Mouse (Mus musculus): Measurements from ENCODE around the gene Ireb2. TPM values are rescaled to one million over a fixed set of nuclear protein-coding genes. Genes with fewer than 3 reads are reported as not detected.
"Not testable (repeated sequence)": the region's sequence is repeated elsewhere in the genome, so short reads cannot be mapped to it uniquely, and the experiment has no call there.

Gene Ireb2
- 10 to 100 TPM; 30.1 to 30.5 TPM for total RNA-seq (2021)

DNA sequence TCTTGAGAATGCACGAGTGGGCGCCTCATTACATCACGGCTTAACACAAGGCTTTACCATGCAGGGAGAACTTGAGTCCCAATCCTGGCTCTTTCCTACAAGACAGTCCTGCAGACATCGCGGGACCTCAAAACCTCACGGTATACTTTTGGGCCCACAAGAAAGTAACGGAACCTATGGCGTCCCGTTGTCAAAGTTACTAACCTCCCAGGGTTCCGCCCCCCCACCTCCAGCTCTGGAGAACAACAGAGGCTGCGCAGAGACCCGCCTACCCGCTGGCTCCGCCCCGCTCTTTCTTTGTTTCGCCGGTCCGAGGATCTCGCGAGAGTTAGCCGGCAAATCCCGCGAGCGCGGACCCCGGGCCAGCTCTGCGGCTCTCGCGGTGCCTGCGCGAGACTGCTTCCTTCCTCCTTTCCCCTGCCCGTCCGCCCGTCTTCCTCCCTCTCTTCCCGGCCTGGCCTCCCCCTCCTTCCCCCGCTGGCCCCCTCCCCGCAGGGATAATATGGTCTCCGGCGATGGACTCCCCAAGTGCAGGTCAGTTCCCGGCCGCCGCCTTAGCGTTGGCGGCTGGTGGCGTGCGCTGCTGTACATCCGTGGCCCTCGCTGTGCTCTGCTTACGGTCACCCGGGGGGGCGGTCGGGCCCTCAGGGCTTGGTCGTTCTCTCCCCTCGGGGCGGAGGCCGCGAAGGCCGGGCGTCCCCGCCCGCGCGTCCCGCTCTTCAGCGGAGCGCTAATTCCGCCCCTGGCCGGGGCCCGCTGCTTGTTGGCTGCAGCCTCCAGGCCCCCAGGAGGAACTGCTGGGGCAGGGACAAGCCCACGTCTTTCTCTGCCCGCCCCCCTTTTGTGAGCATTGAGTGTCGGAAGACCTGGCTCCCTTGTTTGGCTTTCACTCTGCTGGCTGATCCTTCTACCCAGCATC lies at the start of gene Ireb2:
Gene Ireb2 (plus strand): TSS at position 427 of the 919 bp plus-strand sequence.
- DNase-seq: peak; percentile 100
- intact Hi-C loops (cut with DNase I): loop anchor here (2.0 kb wide), 2 partner anchors 89 to 131 kb away; no protein-coding TSS in a partner anchor

DNA sequence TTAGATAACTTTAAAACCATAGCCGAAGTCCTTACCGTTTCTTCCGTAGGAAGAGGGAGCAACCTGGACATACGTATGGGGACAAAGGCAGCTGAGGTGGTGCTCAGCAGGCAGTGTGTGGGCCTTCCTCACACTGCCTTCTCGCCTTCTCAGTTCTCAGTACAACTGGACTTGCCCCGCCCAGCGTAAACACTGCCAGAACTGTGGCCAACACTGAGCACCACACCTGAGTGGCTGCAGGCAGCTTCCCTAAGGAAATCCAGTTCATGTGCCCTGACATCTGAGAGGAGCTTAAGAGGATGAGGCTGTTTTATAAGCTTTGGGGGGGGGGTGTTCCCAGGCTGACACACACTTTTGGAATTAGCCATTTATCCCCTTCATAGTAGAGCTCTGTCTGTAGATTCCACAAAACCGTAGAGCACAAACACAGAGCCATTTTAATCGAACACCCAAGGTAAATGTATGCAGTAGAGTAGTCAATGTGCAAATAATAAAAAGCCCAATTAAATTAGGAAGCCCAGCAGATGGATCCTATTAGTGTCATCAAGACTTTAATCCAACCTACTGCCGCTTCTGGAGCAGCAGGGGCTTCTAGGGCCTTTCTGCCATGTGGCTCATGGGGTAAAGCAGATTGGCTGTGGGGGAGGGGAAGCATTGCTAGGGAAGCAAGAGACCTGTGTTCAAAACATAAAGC lies 46.9 kb upstream of the Ireb2 start:
- DNase-seq: no peak
- intact Hi-C loops (cut with DNase I): no loop called here

DNA sequence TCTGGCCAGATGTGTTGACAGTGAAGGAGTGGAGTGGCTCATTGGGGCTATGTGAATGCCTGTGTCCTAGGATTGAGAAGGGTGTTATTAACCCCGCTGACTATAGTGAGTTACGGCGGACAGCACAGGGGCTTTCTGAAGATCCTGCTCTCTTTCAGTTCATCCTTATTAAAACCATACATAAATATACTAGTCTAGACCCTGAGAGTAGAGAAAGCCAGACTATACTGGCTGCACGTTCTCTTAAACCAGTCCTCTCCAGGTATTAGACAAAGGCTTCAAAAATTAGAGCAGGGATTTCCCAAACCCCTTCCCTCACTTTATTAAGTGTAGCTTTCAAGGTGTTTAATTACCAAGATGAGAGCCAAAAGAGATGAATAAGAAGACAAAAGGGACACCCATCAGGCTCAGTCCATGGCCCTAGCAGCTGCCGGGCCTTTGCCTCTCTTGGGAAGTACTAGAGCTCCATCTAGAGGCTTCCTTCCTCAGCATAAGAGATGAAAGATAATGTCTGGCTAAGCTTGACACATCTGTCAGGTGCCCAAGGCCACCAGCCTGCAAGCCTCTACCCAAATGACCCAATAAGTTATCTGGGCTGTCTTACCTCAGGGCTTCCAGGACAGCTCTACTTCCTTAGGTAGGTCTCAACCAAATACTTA lies 42.0 kb upstream of the Ireb2 start:
- peak in 1 of 2 experiments; percentile 14 for DNase-seq
- intact Hi-C loops (cut with DNase I): loop anchor here (2.0 to 5.0 kb wide), 2 partner anchors 83 to 209 kb away; no protein-coding TSS in a partner anchor

DNA sequence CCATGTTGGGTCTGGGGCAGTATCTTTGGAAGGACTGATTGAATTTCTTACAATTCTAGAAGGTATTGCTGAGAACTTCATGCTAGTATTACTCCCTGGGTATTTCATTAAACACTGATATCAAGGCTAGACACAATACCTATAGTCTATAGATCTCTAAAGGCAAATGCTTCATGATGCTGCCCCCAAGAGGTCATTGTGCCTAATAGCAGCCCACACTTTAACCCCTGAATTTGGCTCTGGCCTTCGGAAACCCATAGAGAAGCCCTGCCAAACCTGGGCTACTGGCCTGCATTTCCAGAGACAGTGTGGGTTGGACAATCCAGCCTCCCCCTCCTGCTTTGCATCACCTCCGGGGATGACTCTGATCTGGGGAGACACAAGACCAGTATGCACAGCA lies 33.8 kb upstream of the Ireb2 start:
- intact Hi-C loops (cut with DNase I): loop anchor here (1.0 kb wide), 1 partner anchor 281 kb away; no protein-coding TSS in a partner anchor
- DNase-seq: no peak

DNA sequence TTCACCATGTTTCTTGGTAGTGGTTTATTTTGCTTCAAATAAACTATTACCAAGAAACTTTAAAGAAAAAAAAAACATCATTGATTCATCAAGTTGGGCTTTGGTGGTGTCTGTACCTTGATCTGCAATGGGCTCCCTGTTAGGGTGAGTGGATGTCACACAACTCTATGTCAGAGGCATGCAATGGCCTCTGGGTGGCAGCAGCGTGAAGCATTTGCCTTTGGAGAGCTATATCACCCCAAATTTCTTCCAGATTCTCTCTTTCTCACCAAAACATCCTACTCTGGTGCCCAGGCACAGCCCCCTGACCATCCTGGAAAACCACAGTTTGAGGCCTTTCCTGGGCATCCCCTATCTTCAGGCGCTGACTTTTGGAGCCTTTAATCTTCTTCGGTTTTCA lies 33.0 kb upstream of the Ireb2 start:
- DNase-seq: peak in 1 of 2 experiments; percentile 31
- intact Hi-C loops (cut with DNase I): loop anchor here (1.0 kb wide), 1 partner anchor 280 kb away; no protein-coding TSS in a partner anchor

DNA sequence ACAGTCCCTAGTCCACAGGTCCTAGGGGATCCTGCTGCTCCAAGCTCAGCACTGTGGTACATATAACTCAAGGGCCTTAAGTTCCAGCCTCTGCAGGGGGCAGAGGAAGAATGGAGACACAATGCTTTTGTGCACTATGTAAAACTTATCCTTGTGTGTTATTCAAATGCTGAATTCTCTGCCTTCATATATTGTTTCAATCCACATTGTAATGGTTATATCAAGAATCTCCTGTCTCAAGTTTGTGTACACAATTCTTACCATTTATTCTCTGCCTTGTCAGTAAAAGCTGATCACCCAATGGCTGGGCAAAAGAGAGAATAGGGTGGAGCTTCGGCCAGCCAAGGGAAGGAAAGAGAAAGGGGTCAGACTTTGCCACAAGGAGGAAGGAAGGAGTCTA lies 29.8 kb upstream of the Ireb2 start:
- intact Hi-C loops (cut with DNase I): no loop called here
- no peak for DNase-seq

DNA sequence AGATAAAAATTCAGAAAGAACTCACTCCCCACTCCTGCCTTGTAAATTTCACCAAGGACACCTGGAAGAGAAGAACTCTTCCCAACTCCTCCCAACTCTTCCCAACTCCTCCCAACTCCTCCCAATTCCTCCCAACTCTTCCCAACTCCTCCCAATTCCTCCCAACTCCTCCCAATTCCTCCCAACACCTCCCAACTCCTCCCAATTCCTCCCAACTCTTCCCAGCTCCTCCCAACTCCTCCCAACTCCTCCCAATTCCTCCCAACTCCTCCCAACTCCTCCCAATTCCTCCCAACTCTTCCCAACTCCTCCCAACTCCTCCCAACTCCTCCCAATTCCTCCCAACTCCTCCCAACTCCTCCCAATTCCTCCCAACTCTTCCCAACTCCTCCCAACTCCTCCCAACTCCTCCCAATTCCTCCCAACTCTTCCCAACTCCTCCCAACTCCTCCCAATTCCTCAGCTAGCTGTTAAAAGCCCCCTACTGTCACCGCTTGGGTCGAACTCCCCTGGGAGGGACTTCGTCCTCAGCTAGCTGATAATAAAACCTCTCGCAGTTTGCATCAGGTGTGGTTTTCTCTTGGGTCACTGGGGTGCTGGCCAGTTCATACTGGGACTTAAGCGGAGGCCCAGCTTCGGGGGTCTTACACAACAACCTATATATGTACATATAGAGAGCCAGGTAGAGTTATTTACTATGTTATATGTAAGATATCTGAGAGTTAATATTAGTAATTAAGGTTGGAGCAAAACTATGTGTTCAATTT lies 27.5 kb upstream of the Ireb2 start:
- intact Hi-C loops (cut with DNase I): not testable (repeated sequence)

DNA sequence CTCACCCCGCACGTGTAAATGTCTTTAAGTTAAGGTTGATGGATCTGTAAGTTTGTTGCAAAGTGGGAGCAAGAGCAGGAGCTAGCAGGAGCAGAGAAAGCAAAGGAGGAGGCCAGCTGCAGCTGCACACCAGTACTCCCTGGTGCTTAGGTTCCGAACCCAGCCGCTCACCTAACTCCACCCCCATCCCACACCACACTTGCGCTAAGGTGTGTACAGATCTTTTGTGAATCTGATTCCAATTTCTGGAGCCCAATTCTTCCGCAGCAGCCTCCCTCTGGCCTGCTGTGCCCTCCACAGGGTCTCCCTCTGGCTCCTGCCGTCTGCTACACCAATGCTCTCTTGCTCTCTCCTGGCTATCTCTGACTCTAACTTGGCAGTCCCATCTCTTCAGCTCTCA lies 25.8 kb upstream of the Ireb2 start:
- intact Hi-C loops (cut with DNase I): no loop called here
- DNase-seq: no peak

More for the DNA sequence above, 27.5 kb upstream of the Ireb2 start:
- DNase-seq: not testable (repeated sequence)

DNA sequence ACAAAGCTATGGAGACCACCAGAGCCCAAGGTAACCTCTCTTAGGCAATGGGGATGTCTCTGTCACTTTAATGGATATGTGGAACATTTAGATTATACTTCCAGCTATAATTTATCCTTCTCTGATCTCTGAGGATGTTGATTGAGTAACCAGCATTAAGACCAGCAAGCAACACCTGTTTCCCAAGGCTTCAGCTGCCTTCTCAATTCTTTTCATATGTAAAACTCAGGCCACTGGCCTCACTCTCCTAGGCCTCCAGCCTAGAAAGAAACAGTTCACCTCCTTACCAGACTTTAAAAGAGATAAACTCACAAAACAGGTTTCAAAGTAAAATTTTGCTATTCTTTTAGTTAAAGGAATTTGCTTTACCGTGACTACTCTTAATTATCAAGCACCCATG lies 23.4 kb upstream of the Ireb2 start:
- no peak for DNase-seq
- intact Hi-C loops (cut with DNase I): no loop called here

DNA sequence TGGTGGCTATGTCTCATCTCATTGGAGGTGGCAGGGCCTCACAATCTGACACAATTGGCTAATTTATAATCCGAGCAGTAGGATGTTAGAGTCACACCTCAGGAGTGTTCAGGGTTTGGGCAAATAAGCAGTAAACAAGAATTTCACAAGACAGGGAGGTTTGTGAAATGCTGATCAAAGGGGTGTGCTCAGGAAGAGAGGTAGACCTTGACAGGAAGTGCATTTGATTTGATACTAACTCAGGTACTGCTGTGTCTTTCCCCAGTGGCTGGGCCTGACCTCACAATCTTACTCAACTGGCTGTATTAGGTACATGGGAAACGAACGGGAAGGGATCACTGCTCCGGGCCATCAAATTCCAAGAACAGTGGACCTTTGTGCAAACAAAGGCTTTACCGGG lies 21.3 kb upstream of the Ireb2 start:
- intact Hi-C loops (cut with DNase I): no loop called here
- no peak for DNase-seq

DNA sequence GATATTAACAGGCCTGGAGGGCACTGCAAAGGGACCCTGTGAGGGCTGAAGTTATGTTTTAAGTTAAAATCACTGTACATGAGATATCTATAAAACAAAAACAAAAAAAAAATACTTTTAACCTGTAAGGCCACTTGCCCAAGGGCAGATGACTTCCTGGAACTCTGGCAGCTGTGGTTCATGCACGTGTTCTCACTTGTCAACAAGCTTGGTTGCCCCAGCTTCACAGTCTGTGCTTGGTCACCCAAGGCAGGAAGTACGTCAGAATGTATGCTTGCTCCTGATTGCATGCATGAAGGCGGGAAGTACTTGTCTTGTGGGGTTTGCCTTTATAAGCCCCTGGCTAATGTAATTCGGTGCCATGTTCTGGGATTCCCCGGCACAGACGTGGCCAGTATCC lies 19.7 kb upstream of the Ireb2 start:
- DNase-seq: no peak
- intact Hi-C loops (cut with DNase I): no loop called here

DNA sequence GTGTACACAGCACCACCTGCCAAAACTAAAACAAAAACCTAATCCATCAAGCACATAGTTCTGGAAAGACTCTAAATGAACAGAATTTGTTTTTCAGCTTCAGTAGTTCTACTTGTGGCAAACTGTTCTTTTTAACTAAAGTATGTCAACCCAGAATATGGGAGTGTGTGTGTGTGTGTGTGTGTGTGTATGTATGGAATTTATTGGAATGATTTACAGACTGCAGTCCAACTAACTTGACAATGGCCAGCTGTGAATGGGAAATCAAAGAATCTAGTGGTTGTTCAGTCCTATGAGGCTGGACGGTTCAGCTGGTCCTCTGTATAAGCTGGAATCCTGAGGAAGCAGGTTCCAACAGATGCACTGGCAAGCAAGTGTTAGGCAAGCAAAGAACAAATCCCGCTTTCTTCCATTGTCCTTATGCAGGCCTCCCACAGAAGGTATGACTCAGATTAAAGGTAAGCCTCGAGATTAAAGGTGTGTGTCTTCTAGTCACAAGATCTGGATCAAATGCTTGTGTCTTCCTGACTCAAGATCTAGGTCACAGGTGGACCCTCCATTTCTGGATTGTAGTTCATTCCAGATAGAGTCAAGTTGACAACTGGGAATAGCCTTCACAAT lies 18.9 kb upstream of the Ireb2 start:
- intact Hi-C loops (cut with DNase I): no loop called here
- DNase-seq: no peak

DNA sequence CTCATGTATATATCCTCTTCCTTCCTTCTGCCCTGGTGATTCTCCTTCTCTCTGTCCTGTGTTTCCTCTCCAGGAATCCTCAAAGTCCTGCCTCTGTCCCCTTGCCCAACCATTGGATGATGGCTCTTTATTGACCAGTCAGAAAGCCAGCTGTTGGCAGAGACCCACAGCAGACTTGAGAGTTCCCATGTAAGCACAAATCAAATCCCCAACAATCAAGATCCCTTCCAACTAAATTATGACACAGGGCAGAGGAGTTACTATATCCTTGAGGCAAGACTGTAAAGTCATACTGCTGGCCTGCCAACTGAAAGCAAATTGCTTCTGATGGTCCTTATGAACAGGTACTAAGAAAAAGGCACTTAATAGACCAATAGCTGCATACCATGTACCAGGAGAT lies 15.4 kb upstream of the Ireb2 start:
- no peak for DNase-seq
- intact Hi-C loops (cut with DNase I): no loop called here

DNA sequence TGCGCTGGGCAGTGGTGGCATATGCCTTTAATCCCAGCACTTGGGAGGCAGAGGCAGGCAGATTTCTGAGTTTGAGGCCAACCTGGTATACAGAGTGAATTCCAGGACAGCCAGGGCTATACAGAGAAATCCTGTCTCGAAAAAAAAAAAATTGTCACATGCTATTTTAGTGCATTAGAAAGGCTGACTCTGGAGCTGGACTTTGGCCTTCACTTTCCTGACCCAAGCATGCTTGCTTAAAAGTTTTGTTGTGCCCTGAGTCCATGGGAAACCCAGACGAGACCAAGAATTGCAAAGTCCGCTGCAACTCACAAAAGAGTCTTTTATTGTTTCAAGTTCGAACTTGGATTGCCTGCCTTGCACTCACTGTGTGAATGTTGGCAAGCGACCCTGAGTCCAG lies 10.6 kb upstream of the Ireb2 start:
- DNase-seq; intact Hi-C loops (cut with DNase I): not testable (repeated sequence)

DNA sequence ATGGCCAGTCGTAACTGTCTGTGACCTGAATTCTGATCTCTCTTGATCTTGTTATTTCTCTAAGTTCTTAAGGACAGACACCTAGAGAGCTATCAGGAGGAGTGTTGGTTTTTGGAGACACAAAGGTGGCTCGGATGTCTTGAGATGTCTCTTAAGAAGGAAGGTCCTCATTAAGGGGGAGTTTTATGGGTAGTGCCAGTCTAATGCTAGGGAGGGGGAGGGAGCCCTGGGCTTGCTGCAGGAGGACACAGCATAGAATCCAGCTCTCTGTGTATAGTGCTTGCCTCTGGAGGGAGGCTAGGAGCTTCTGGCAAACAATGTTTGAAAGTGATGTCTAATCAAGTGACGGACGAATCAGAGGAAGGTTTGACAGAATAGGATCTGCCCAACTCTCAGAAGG lies 10.0 kb upstream of the Ireb2 start:
- no peak for DNase-seq
- intact Hi-C loops (cut with DNase I): no loop called here

DNA sequence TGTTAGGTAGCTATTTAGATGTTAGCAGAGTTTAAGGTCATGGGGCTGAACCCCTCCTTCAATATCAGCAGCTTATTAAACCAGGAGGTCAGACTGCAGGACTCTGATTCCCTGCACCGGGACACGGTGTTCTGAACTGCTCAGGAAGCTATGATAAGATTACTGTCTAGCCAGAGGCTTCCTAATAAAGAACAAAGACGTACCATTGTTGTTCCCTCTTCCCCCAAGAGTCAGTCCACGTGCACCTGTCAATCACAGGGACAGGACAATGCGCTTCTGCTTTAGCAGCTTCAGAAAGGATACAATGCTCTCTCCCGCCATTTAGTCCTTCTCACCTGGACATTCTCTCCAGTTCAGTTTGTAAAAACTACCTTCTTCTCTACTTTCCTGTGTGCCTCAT lies 8.0 kb upstream of the Ireb2 start:
- intact Hi-C loops (cut with DNase I): no loop called here
- no peak for DNase-seq

DNA sequence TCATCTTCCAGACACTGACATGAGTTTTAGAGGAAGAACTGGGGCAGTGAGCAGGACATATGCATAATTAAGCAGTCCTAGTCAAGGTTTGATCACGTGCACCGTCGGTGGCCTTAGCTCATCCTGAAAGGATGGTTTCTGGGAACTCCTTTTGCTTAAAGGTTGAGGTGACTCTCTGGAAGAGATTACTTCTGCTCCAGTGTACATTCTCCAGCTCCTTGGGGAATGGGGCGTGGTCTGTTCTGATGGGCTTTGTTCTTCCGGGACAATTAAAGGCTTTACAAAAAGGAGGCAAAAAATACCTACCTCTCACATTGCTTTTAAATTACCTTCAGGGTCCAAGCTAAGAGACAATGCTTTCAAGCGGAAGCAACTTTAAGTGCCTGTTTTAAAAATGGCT lies 7.5 kb upstream of the Ireb2 start:
- no peak for DNase-seq
- intact Hi-C loops (cut with DNase I): no loop called here

DNA sequence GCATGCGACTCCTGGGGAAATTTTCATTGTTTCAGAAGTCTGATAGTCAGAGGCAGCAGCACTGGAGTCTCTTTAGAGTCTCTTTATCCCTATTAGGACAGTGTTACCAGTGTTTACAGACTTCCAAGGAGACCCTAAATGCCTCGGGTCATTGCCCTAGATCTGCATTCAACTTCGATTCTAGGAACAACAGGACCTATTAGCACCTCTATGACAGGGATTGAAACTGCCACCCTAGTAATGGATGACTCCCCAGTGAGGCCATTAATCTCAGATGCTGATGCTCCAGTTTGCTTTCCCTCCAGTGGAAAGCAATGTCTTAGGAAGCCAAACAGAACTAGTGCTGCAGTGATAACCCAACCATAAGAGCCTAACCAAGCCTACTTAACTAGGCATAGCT lies 6.1 kb upstream of the Ireb2 start:
- DNase-seq: no peak
- intact Hi-C loops (cut with DNase I): no loop called here

DNA sequence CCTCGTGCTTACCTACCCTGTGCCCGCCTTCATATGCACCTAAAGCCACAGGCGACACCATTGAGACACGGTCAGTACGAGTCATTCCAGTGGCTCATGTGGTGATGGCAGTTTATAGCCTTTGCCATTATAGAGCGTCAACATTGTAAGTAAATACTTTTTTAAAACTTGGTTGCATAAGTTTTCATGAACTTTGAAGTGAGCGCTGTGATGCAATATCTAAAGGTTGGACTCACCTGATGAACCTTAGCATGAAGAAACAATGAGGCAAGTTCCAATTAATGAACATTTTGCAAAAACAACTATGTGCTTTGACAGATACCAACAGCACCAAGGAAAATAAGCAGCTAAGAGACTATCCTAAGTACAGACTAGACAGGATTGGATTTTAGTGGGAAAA lies 3.1 kb upstream of the Ireb2 start:
- intact Hi-C loops (cut with DNase I): no loop called here
- DNase-seq: no peak

DNA sequence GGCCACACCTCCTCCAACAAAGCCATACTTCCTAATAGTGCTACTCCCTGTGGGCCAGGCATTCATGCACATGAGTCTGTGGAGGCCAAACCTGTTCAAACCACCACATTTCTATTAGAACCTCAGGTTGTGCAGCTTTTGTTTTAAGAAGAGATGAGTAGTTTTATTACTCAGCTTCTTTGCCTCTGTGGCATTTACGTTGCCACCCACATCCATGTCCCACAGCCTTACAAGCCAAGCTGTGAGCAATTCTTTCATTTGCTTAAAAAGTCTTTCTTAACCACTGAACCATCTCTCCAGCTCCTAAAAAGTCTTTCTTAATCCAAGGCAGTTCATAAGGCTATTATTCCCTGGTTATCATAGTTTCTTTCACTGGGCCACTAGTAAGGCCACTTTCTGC lies 15.2 kb downstream of the Ireb2 start:
- intact Hi-C loops (cut with DNase I): no loop called here

More for the DNA sequence above, 15.2 kb downstream of the Ireb2 start:
- DNase-seq: no peak

All from heart, postnatal 36 days (tissue).